Mouse (Mus musculus): Measurements from ENCODE around the gene Tmcc3.

DNA sequence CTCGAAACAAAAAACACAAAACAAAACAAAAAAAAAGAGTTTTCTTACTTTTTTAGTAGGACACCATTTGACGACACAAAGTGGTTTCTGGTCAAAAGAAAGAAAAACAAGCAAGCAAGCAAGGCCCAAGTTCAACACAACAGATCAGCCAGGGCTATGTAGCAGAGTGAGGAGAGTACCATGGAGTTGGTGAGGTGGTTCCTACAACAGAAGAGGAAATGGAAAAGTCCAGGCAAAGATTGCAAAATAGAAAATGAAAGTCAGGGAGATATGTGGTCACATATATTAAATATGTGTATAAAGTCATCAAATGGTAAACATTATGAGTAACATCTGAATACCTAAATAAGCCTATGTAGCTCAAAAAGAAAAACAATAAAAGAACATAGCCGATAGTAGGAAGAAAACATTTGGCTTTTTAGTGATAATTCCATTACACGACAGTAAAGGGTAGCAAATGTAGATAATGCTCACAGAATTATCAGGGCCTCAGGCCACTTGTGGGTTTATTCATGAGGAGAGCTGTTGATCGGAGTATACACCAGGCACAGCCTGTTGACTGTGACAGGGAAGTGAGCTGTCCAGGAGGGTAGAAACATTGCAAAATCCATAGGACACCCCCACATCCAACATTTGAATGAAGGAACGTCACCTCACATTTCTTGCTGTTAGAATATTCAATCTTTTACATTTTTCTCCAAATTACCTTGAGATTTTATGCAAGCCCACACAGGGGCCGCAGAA, 33.9 kb downstream of the Tmcc3 start:
- TF ChIP-seq CTCF (IDR thresholded peaks at IDR 0.05; ENCODE audit: low read depth, low read length), result no peak
- no peak for TF ChIP-seq POLR2A (IDR thresholded peaks at IDR 0.05; ENCODE audit: insufficient read depth, low read length)

Measured in ES-Bruce4 (cell line).